Mouse (Mus musculus): Measurements from ENCODE around the gene Traf6. TPM values are rescaled to one million over a fixed set of nuclear protein-coding genes. Genes with fewer than 3 reads are reported as not detected.

The Traf6 gene
- polyA plus RNA-seq, 1 experiment from 2014 or later: 2.8 TPM

- DNase-seq (no peak), ATAC-seq (no peak)
- peaks cover 6% of the 10 kb centered on the region; the same call in 1 of the 2 replicates for H3K4me1 ChIP-seq (ENCODE audit: insufficient read depth)
- H3K27me3 ChIP-seq (ENCODE audit: insufficient read depth, low read length): no peaks in the 10 kb centered on the region
- no peak overlapping the region for H3K4me2 ChIP-seq (ENCODE audit: low read depth, low read length)
- TF ChIP-seq EP300 (IDR thresholded peaks at IDR 0.05; ENCODE audit: low read depth) (no peak), CTCF (IDR thresholded peaks at IDR 0.05; ENCODE audit: low read depth) (no peak)
- 81% methylated on average over 10 of the region's 10 CpGs for WGBS (ENCODE audit: insufficient replicate concordance)
- no peak overlapping the region for H3K27ac ChIP-seq (ENCODE audit: low read depth)
- no peak overlapping the region for H3K9ac ChIP-seq (replicated peaks)
- no peaks in the 10 kb centered on the region; the same call in 1 of the 2 replicates for H3K36me3 ChIP-seq (replicated peaks; ENCODE audit: insufficient read depth, low read length)
- H3K4me3 ChIP-seq (ENCODE audit: low read depth, low read length): no peak overlapping the region
- no peaks in the 10 kb centered on the region for H3K9me3 ChIP-seq (ENCODE audit: low read length)
These were observed 45.2 kb downstream of the Traf6 start for GRCm38 (mm10) chr2:101723333-101723881.

GRCm38 (mm10) chr2:101727787-101728186 lies 49.6 kb downstream of the Traf6 start:
- no peak overlapping the region for H3K4me2 ChIP-seq (ENCODE audit: low read depth, low read length)
- no peak overlapping the region for H3K4me3 ChIP-seq (ENCODE audit: low read depth, low read length)
- no peaks in the 10 kb centered on the region; the same call in 1 of the 2 replicates for H3K36me3 ChIP-seq (replicated peaks; ENCODE audit: insufficient read depth, low read length)
- peak overlapping the region; percentile 30 for H3K27ac ChIP-seq (ENCODE audit: low read depth)
- H3K27me3 ChIP-seq (ENCODE audit: insufficient read depth, low read length): no peaks in the 10 kb centered on the region
- TF ChIP-seq EP300 (IDR thresholded peaks at IDR 0.05; ENCODE audit: low read depth) (no peak), CTCF (IDR thresholded peaks at IDR 0.05; ENCODE audit: low read depth) (no peak)
- H3K9ac ChIP-seq (replicated peaks): no peak overlapping the region
- peak; percentile 43 for DNase-seq
- ATAC-seq: peak; percentile 61
- H3K9me3 ChIP-seq (ENCODE audit: low read length): no peaks in the 10 kb centered on the region
- H3K4me1 ChIP-seq (ENCODE audit: insufficient read depth): peaks cover 19% of the 10 kb centered on the region

- TF ChIP-seq EP300 (IDR thresholded peaks at IDR 0.05; ENCODE audit: low read depth) (no peak), CTCF (IDR thresholded peaks at IDR 0.05; ENCODE audit: low read depth) (peak; percentile 32)
- Histone ChIP-seq H3K9me3 (ENCODE audit: low read length) (no peaks in the 10 kb centered on the region), H3K4me2 (ENCODE audit: low read depth, low read length) (no peak overlapping the region), H3K27ac (ENCODE audit: low read depth) (peak overlapping the region; percentile 83), H3K4me3 (ENCODE audit: low read depth, low read length) (no peak overlapping the region), H3K27me3 (ENCODE audit: insufficient read depth, low read length) (no peaks in the 10 kb centered on the region), H3K9ac (replicated peaks) (no peak overlapping the region), H3K4me1 (ENCODE audit: insufficient read depth) (peaks cover 24% of the 10 kb centered on the region), H3K36me3 (replicated peaks; ENCODE audit: insufficient read depth, low read length) (0 out of 2 replicates have a peak, but pooled peaks cover 3% of the 10 kb centered on the region)
- WGBS (ENCODE audit: insufficient replicate concordance): 38% methylated on average over 1 of the region's 1 CpGs
- DNase-seq (peak; percentile 37), ATAC-seq (peak; percentile 80)
These were observed 51.2 kb downstream of the Traf6 start for GRCm38 (mm10) chr2:101729472-101729871.

DNA sequence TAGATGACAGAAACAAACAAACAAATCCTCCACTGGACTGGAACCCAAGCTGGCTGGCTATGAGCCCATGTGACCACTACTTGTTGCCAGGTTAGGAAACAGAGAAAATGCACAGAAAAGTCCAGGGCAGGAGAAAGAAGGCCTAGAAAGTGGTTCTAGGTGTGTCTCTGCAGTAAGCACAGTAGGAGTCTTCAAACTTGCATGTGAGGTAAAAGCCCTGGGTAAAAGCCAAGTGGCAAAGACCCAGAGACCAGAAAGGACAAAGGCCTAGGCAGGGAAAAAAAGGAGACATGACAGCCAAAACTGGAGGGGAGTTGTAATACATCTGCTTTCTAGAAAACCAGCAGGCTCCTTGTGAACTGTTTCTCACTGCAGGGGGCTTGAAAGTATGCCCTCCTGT lies 52.7 kb downstream of the Traf6 start:
- no peaks in the 10 kb centered on the region for H3K9me3 ChIP-seq (ENCODE audit: low read length)
- TF ChIP-seq EP300 (IDR thresholded peaks at IDR 0.05; ENCODE audit: low read depth) (no peak), CTCF (IDR thresholded peaks at IDR 0.05; ENCODE audit: low read depth) (no peak)
- H3K27me3 ChIP-seq (ENCODE audit: insufficient read depth, low read length): no peaks in the 10 kb centered on the region
- no peak overlapping the region for H3K4me3 ChIP-seq (ENCODE audit: low read depth, low read length)
- H3K4me1 ChIP-seq (ENCODE audit: insufficient read depth): peaks cover 24% of the 10 kb centered on the region
- H3K4me2 ChIP-seq (ENCODE audit: low read depth, low read length): no peak overlapping the region
- 0 out of 2 replicates have a peak, but pooled peaks cover 3% of the 10 kb centered on the region for H3K36me3 ChIP-seq (replicated peaks; ENCODE audit: insufficient read depth, low read length)
- ATAC-seq (no peak), DNase-seq (no peak)
- H3K27ac ChIP-seq (ENCODE audit: low read depth): no peak overlapping the region
- H3K9ac ChIP-seq (replicated peaks): no peak overlapping the region

GRCm38 (mm10) chr2:101732777-101733210 lies 54.6 kb downstream of the Traf6 start:
- Histone ChIP-seq H3K27me3 (ENCODE audit: insufficient read depth, low read length) (no peaks in the 10 kb centered on the region), H3K4me1 (ENCODE audit: insufficient read depth) (peaks cover 18% of the 10 kb centered on the region), H3K4me2 (ENCODE audit: low read depth, low read length) (peak overlapping the region; percentile 54), H3K36me3 (replicated peaks; ENCODE audit: insufficient read depth, low read length) (0 out of 2 replicates have a peak, but pooled peaks cover 3% of the 10 kb centered on the region), H3K9me3 (ENCODE audit: low read length) (no peaks in the 10 kb centered on the region), H3K9ac (replicated peaks) (no peak overlapping the region), H3K4me3 (ENCODE audit: low read depth, low read length) (peak overlapping the region; percentile 22; the same call in 1 of the 2 replicates), H3K27ac (ENCODE audit: low read depth) (peak overlapping the region; percentile 48)
- 43% methylated on average over 10 of the region's 10 CpGs for WGBS (ENCODE audit: insufficient replicate concordance)
- ATAC-seq (peak; percentile 48), DNase-seq (peak; percentile 41)
- TF ChIP-seq EP300 (IDR thresholded peaks at IDR 0.05; ENCODE audit: low read depth) (no peak), CTCF (IDR thresholded peaks at IDR 0.05; ENCODE audit: low read depth) (no peak)

DNA sequence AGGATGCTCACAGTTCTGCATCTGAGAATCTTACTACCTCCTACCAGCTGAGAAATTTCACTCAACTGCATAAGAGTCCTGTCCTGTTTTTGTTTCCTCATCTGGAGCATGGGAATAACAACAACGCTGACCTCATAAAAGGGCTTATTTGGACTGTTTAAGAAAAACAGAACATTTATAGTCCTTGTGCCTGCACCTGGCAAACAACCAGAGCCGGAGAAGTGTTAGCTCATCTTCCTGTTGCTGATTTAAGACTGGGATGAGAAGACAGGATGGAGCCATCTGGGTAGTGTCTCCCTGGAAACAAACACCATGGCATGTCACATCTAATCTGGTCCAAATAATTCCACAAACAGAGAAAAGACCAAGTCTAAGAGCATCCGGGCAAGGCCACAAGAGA lies 55.3 kb downstream of the Traf6 start:
- ATAC-seq (no peak), DNase-seq (no peak)
- Histone ChIP-seq H3K4me1 (ENCODE audit: insufficient read depth) (peaks cover 18% of the 10 kb centered on the region), H3K4me2 (ENCODE audit: low read depth, low read length) (peak overlapping the region; percentile 54), H3K4me3 (ENCODE audit: low read depth, low read length) (no peak overlapping the region), H3K36me3 (replicated peaks; ENCODE audit: insufficient read depth, low read length) (0 out of 2 replicates have a peak, but pooled peaks cover 3% of the 10 kb centered on the region), H3K27me3 (ENCODE audit: insufficient read depth, low read length) (no peaks in the 10 kb centered on the region), H3K9me3 (ENCODE audit: low read length) (no peaks in the 10 kb centered on the region), H3K27ac (ENCODE audit: low read depth) (no peak overlapping the region), H3K9ac (replicated peaks) (no peak overlapping the region)
- TF ChIP-seq EP300 (IDR thresholded peaks at IDR 0.05; ENCODE audit: low read depth): no peak
- TF ChIP-seq CTCF (IDR thresholded peaks at IDR 0.05; ENCODE audit: low read depth): no peak
- 77% methylated on average over 3 of the region's 3 CpGs for WGBS (ENCODE audit: insufficient replicate concordance)
